Mouse (Mus musculus): ENCODE data around the gene Ppp1r9a. TPM values are rescaled to one million over a fixed set of nuclear protein-coding genes. Genes with fewer than 3 reads are reported as not detected.

Gene Ppp1r9a
- polyA plus RNA-seq, 1 experiment, result 8.9 TPM

- Histone ChIP-seq H3K27ac (replicated peaks; ENCODE audit: low read depth, low read length) (no peak overlapping the region), H3K4me1 (ENCODE audit: control insufficient read depth, insufficient read depth, insufficient read length, low read length) (no peaks in the 10 kb centered on the region; the same call in 1 of the 2 replicates), H3K4me3 (ENCODE audit: insufficient read depth, low read depth, low read length) (no peak overlapping the region)
These were observed 127.2 kb downstream of the Ppp1r9a start for GRCm38 (mm10) chr6:5029956-5030355.

DNA sequence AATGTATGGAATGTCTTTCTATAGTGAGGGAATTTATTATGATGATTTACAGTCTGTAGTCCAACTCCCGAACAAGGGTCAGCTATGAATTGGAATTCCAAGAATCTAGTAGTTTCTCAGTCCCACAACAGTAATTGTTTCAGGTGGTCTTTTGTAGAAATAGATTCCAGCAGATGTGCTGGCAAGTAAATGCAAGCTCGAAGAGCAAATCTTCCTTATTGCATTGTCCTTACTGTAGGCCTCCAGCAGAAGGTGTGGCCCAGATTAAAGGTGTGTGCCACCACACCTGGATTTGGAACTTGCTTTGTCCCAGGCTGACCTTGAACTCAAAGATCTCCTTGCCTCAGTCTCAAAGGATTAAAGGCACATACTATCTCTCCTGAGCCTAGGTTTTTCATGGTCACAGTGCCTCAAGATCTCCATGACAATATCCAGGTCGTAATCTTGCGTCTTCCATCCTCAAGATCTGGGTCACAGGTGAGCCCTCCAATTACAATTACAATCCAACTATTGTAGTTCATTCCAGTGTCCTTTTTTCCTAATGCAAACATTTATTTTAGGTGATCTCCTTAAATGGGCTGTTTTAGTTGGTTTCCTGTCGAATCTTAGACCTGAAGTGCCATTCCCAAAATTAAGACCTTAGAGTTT is 130.4 kb downstream of the Ppp1r9a start:
- H3K4me3 ChIP-seq (ENCODE audit: insufficient read depth, low read depth, low read length), result no peak overlapping the region
- no peak overlapping the region for H3K27ac ChIP-seq (replicated peaks; ENCODE audit: low read depth, low read length)
- no peaks in the 10 kb centered on the region; the same call in 1 of the 2 replicates for H3K4me1 ChIP-seq (ENCODE audit: control insufficient read depth, insufficient read depth, insufficient read length, low read length)

DNA sequence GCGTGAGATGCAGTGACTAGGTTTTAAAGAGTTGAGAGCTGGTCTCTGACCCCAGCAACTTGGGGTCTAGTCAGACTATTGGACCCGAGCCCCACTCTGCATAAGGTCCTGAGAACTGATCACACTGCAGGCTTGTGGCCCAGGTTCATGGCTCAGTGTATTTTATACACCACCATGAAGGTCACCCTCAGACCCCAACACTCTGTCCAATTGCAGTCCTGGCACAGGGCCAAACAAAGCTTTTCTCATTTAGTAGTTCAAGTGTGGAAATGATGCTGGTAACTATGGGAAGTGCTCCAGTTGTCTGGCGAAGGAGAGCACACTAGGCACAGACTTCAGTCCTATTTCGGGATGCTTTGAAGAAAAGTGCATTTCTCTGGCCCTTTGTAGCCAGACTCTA is 134.5 kb downstream of the Ppp1r9a start:
- Histone ChIP-seq H3K4me1 (ENCODE audit: control insufficient read depth, insufficient read depth, insufficient read length, low read length) (no peaks in the 10 kb centered on the region), H3K27ac (replicated peaks; ENCODE audit: low read depth, low read length) (no peak overlapping the region), H3K4me3 (ENCODE audit: insufficient read depth, low read depth, low read length) (no peak overlapping the region)

DNA sequence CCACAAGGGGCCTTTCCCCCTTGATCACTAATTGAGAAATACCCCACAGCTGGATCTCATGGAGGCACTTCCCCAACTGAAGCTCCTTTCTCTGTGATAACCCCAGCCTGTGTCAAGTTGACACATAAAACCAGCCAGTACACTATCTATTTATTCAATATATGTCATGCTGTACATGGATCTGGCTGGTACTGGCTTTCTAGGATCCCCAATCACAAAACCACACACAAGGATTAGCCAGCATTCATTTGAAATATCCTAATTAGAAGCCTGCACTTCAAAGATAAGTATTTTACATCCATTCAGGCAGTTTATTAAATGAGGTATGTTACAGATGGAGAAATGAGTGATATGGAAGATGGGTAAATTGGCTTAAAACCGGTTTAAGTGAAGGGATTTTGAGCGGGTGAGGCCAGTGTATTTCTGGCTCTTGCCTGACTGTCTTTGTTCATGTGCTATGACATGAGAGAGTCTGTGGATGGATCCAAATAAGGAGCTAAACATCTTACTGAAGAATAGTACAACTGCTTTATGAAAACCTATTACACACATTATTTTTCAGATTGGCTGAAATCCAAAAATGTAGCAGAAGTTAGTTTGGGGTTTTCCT is 135.5 kb downstream of the Ppp1r9a start:
- Histone ChIP-seq H3K27ac (replicated peaks; ENCODE audit: low read depth, low read length) (no peak overlapping the region), H3K4me3 (ENCODE audit: insufficient read depth, low read depth, low read length) (no peak overlapping the region), H3K4me1 (ENCODE audit: control insufficient read depth, insufficient read depth, insufficient read length, low read length) (no peaks in the 10 kb centered on the region)

GRCm38 (mm10) chr6:5039316-5039715 is 136.6 kb downstream of the Ppp1r9a start:
- Histone ChIP-seq H3K27ac (replicated peaks; ENCODE audit: low read depth, low read length) (no peak overlapping the region), H3K4me3 (ENCODE audit: insufficient read depth, low read depth, low read length) (no peak overlapping the region), H3K4me1 (ENCODE audit: control insufficient read depth, insufficient read depth, insufficient read length, low read length) (no peaks in the 10 kb centered on the region)

DNA sequence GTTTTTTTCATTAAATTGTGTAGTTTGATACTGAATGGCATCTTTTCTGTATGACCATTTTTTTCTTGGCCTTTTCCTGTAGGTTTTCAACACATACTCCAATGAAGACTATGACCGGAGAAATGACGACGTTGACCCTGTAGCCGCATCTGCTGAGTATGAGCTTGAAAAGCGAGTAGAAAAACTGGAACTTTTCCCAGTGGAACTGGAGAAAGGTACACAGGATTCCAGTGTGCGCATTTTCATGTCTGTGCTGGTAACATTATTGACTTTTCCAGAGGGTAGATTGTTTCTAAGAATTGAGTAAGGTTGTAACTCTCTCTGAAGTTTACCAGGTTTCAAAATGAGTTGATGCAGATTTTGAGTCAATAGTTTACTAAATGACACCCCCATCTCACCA is 143.1 kb downstream of the Ppp1r9a start:
- Histone ChIP-seq H3K4me1 (ENCODE audit: control insufficient read depth, insufficient read depth, insufficient read length, low read length) (no peaks in the 10 kb centered on the region), H3K27ac (replicated peaks; ENCODE audit: low read depth, low read length) (no peak overlapping the region), H3K4me3 (ENCODE audit: insufficient read depth, low read depth, low read length) (no peak overlapping the region)

- no peaks in the 10 kb centered on the region for H3K4me1 ChIP-seq (ENCODE audit: control insufficient read depth, insufficient read depth, insufficient read length, low read length)
- no peak overlapping the region for H3K4me3 ChIP-seq (ENCODE audit: insufficient read depth, low read depth, low read length)
- H3K27ac ChIP-seq (replicated peaks; ENCODE audit: low read depth, low read length), result no peak overlapping the region
These were observed 145.3 kb downstream of the Ppp1r9a start for GRCm38 (mm10) chr6:5048025-5048424.

DNA sequence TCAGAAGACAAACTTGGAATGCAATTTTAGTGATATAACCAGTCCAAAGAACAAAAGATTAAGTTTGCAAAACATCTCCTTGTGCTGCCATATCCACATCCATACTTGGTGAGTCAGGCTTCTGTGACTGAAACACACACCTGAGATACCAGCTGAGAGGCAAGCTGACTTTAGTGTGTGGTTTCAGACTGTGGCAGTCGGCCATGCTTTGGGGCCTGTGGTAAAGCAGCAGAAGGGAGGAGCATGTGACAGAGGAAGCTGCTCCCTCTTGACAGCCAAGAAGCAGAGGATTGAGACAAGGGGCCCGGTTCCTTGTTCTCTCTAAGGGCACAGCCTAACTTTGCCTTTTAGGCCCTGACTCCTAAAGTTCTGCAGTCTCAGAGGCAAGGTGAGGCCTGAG is 149.6 kb downstream of the Ppp1r9a start:
- H3K27ac ChIP-seq (replicated peaks; ENCODE audit: low read depth, low read length), result no peak overlapping the region

DNA sequence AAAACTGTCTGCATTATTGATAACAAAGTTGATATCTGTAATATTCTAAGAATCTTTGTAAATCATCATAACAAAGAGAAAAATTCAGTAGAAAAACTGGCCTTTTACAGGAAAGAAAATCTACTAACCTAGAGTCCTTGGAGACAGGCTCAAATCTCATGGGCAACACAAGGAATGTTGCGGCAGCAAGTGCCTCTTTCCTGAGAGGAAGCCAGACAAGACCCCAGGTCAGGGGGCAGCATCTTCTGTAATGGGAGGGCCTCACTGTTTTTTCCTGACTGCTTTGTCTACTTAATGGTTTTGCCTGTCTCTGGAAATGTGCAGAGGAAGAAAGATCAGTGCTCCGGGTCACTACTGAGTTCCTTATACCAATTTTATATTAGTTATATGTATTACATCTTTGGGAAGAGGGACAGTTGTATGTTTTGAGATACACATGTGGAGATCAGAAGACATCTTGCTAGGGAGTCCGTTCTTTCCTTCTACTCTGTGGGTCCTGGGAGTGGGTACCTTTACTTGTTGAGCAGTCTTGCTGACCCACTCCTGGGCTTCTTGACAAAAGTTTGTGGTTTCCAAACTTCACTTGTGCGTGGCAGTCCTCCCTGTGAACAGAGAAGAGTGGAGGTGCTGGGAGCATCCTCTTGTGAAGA is 151.9 kb downstream of the Ppp1r9a start:
- Histone ChIP-seq H3K4me1 (ENCODE audit: control insufficient read depth, insufficient read depth, insufficient read length, low read length) (no peaks in the 10 kb centered on the region), H3K27ac (replicated peaks; ENCODE audit: low read depth, low read length) (no peak overlapping the region), H3K4me3 (ENCODE audit: insufficient read depth, low read depth, low read length) (no peak overlapping the region)

More for the DNA sequence above, 149.6 kb downstream of the Ppp1r9a start:
- Histone ChIP-seq H3K4me1 (ENCODE audit: control insufficient read depth, insufficient read depth, insufficient read length, low read length) (no peaks in the 10 kb centered on the region), H3K4me3 (ENCODE audit: insufficient read depth, low read depth, low read length) (no peak overlapping the region)

- Histone ChIP-seq H3K4me3 (ENCODE audit: insufficient read depth, low read depth, low read length) (no peak overlapping the region), H3K27ac (replicated peaks; ENCODE audit: low read depth, low read length) (no peak overlapping the region)
These were observed 172.0 kb downstream of the Ppp1r9a start for GRCm38 (mm10) chr6:5074736-5075135.

DNA sequence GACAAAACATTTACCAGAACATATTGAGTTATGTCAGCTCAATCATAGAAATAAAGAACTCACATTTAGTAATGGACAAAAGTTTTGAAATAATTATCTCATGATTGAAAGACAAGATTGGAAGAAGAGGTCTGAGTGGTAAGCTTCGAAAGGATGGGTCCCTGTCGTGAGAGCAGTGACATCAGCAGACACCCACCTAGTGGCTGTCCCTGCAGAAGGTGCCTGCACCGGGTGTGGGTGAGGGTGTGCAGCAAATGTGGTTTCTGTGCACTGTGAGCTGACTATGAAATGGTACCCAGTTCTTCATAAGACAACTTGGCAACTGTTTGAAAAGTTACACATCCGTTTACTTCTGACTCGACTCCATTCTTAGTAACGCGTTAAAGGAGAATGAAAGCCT is 173.0 kb downstream of the Ppp1r9a start:
- H3K4me3 ChIP-seq (ENCODE audit: insufficient read depth, low read depth, low read length), result no peak overlapping the region
- H3K4me1 ChIP-seq (ENCODE audit: control insufficient read depth, insufficient read depth, insufficient read length, low read length), result no peaks in the 10 kb centered on the region; the same call in 1 of the 2 replicates
- no peak overlapping the region for H3K27ac ChIP-seq (replicated peaks; ENCODE audit: low read depth, low read length)

More at GRCm38 (mm10) chr6:5074736-5075135, 172.0 kb downstream of the Ppp1r9a start:
- no peaks in the 10 kb centered on the region; the same call in 1 of the 2 replicates for H3K4me1 ChIP-seq (ENCODE audit: control insufficient read depth, insufficient read depth, insufficient read length, low read length)

DNA sequence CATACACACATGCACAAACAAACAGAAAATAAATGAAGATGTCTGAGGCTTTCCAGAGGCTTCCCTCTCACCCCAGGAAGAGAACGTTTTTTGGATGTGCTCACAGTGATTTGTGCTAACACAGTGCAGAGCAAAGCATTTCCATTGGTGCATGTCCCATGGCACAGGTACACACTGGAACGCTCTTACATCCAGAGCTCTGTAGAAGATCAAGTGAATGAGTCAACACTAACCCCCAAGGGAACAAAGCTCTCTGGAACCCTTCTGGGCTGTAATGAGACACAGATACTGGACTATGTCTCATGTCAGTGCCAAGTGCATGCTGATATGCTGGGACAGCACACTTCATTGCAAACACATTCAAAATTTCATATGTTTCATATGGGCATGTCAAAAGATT is 175.3 kb downstream of the Ppp1r9a start:
- Histone ChIP-seq H3K4me1 (ENCODE audit: control insufficient read depth, insufficient read depth, insufficient read length, low read length) (no peaks in the 10 kb centered on the region; the same call in 1 of the 2 replicates), H3K4me3 (ENCODE audit: insufficient read depth, low read depth, low read length) (no peak overlapping the region), H3K27ac (replicated peaks; ENCODE audit: low read depth, low read length) (no peak overlapping the region)

DNA sequence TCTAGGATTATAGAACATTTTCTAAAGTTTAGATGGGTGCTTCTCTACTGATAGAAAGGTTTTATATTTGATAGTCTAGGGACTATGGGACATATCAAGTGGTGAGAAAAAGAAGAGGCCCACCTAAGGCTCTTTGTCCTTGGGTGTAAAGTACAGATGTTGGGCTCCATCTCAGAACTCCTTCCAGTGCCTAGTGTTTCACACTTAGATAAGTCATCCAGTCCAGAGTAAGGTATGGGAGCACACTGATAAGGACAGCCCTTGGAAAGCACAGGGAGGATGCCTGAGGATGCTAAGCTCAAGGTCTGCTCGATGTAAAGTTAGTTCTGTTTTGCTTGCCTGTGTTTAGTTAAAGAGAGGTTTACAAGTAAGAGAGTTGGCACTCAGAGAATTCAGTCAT is 176.4 kb downstream of the Ppp1r9a start:
- H3K4me1 ChIP-seq (ENCODE audit: control insufficient read depth, insufficient read depth, insufficient read length, low read length), result no peaks in the 10 kb centered on the region; the same call in 1 of the 2 replicates
- H3K4me3 ChIP-seq (ENCODE audit: insufficient read depth, low read depth, low read length), result no peak overlapping the region
- H3K27ac ChIP-seq (replicated peaks; ENCODE audit: low read depth, low read length), result no peak overlapping the region

DNA sequence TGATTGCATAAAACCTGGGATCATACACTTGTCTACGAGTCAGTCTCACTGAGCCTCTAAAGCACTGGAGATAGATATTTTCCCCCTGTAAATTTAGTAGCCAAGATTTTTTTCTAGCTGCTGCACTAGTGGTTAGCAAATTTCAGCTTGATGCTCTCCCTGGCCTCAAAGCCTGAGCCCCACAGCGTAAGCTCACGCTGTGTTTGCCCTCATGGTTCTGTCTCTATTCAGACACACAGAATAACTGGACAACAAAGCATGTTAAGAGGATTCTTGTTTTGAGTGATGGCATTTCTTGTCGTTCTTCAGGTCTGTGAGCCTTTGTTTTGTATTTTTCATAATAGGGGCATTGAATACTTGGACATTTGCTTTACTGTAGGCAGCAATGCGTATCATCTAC is 177.4 kb downstream of the Ppp1r9a start:
- no peak overlapping the region for H3K4me3 ChIP-seq (ENCODE audit: insufficient read depth, low read depth, low read length)
- H3K4me1 ChIP-seq (ENCODE audit: control insufficient read depth, insufficient read depth, insufficient read length, low read length), result no peaks in the 10 kb centered on the region; the same call in 1 of the 2 replicates
- no peak overlapping the region for H3K27ac ChIP-seq (replicated peaks; ENCODE audit: low read depth, low read length)

- no peak overlapping the region for H3K4me3 ChIP-seq (ENCODE audit: insufficient read depth, low read depth, low read length)
- H3K27ac ChIP-seq (replicated peaks; ENCODE audit: low read depth, low read length), result no peak overlapping the region
- no peaks in the 10 kb centered on the region; the same call in 1 of the 2 replicates for H3K4me1 ChIP-seq (ENCODE audit: control insufficient read depth, insufficient read depth, insufficient read length, low read length)
These were observed 177.8 kb downstream of the Ppp1r9a start for GRCm38 (mm10) chr6:5080496-5080895.

Measured in brown adipose tissue, adult 24 weeks (tissue).